Mouse (Mus musculus) cerebellum, postnatal 25 days (tissue): Measurements from ENCODE around the gene Tax1bp3.

Source experiments
- DNase-seq, 2 experiments: peaks; one replicate each; pipeline ENCODE4 v3.0.0; 2021; ENCODE audit warnings: mixed read lengths in 2 of 2

The Tax1bp3 gene

GRCm38 (mm10) chr11:73176186-73176585, 697 bp upstream of the Tax1bp3 start:
- DNase-seq, result no peak

GRCm38 (mm10) chr11:73177509-73177875, 609 bp downstream of the Tax1bp3 start:
- peak in 1 of 2 experiments; percentile 64 for DNase-seq

- no peak for DNase-seq
Observed at GRCm38 (mm10) chr11:73177895-73178294, 1.0 kb downstream of the Tax1bp3 start.

- DNase-seq, result no peak
Observed at GRCm38 (mm10) chr11:73185872-73186615, 9.2 kb downstream of the Tax1bp3 start.

- DNase-seq, result no peak
Observed at GRCm38 (mm10) chr11:73187231-73187630, 10.3 kb downstream of the Tax1bp3 start.

- peak; percentile 77 to 82 for DNase-seq
Observed at GRCm38 (mm10) chr11:73193047-73193446, 16.2 kb downstream of the Tax1bp3 start.

GRCm38 (mm10) chr11:73194444-73194843, 17.6 kb downstream of the Tax1bp3 start:
- DNase-seq, result no peak

- no peak for DNase-seq
Observed at GRCm38 (mm10) chr11:73198190-73198589, 21.3 kb downstream of the Tax1bp3 start.

GRCm38 (mm10) chr11:73198603-73199229, 21.8 kb downstream of the Tax1bp3 start, which contains the start of gene Ctns:
Ctns (minus strand) TSS chr11:73199042.
- DNase-seq, result peak in 1 of 2 experiments; percentile 87

GRCm38 (mm10) chr11:73199230-73199712, 22.4 kb downstream of the Tax1bp3 start, which contains the start of gene Shpk:
Shpk (plus strand) TSS chr11:73199460.
- DNase-seq, result peak; percentile 96 to 97

- no peak for DNase-seq
Observed at GRCm38 (mm10) chr11:73199879-73200278, 23.0 kb downstream of the Tax1bp3 start.

- no peak for DNase-seq
Observed at GRCm38 (mm10) chr11:73201021-73201420, 24.1 kb downstream of the Tax1bp3 start.

- DNase-seq, result peak in 1 of 2 experiments; percentile 38
Observed at GRCm38 (mm10) chr11:73201597-73201996, 24.7 kb downstream of the Tax1bp3 start.

- no peak for DNase-seq
Observed at GRCm38 (mm10) chr11:73203895-73204294, 27.0 kb downstream of the Tax1bp3 start.

- DNase-seq, result no peak
Observed at GRCm38 (mm10) chr11:73205194-73205593, 28.3 kb downstream of the Tax1bp3 start.

- no peak for DNase-seq
Observed at GRCm38 (mm10) chr11:73207621-73208020, 30.7 kb downstream of the Tax1bp3 start.

GRCm38 (mm10) chr11:73213956-73214355, 37.1 kb downstream of the Tax1bp3 start:
- no peak for DNase-seq

GRCm38 (mm10) chr11:73219671-73220070, 42.8 kb downstream of the Tax1bp3 start:
- DNase-seq, result no peak

- DNase-seq, result no peak
Observed at GRCm38 (mm10) chr11:73220651-73221050, 43.8 kb downstream of the Tax1bp3 start.

- DNase-seq, result no peak
Observed at GRCm38 (mm10) chr11:73222846-73223245, 46.0 kb downstream of the Tax1bp3 start.

- DNase-seq, result peak in 1 of 2 experiments; percentile 21
Observed at GRCm38 (mm10) chr11:73223966-73224365, 47.1 kb downstream of the Tax1bp3 start.

- no peak for DNase-seq
Observed at GRCm38 (mm10) chr11:73225856-73226255, 49.0 kb downstream of the Tax1bp3 start.

- no peak for DNase-seq
Observed at GRCm38 (mm10) chr11:73228881-73229280, 52.0 kb downstream of the Tax1bp3 start.

- DNase-seq, result no peak
Observed at GRCm38 (mm10) chr11:73230081-73230480, 53.2 kb downstream of the Tax1bp3 start.
